Mouse (Mus musculus) cerebellum, adult 2 months (tissue): ENCODE results near the gene Wdr27. TPM values are rescaled to one million over a fixed set of nuclear protein-coding genes. Genes with fewer than 3 reads are reported as not detected.
"Not testable (repeated sequence)": the region's sequence is repeated elsewhere in the genome, so short reads cannot be mapped to it uniquely, and the experiment has no call there.

Experiments used
- DNase-seq, 2 experiments: peaks; one replicate each; pipeline ENCODE4 v3.0.0; 2021
- H3K27ac ChIP-seq: fragments of 200-500 bp; 2 replicates; pipeline ENCODE4 v1.5.1; 2012; ENCODE audit warnings: low read length, control low read depth, inconsistent platforms; ENCODE audit not compliant: insufficient read depth
- H3K27me3 ChIP-seq: fragments of 200-500 bp; 2 replicates; pipeline ENCODE4 v1.6.1; 2012; ENCODE audit warnings: inconsistent platforms, mild to moderate bottlenecking, low read length, moderate library complexity; ENCODE audit not compliant: control insufficient read depth, insufficient read depth
- H3K4me1 ChIP-seq: fragments of 200-500 bp; 2 replicates; pipeline ENCODE4 v1.6.1; 2011; ENCODE audit warnings: low read length; ENCODE audit not compliant: control insufficient read depth, insufficient read depth
- H3K4me3 ChIP-seq: fragments of 200-500 bp; replicated peaks from 2 replicates; pipeline ENCODE3; 2011; ENCODE audit warnings: mild to moderate bottlenecking, low read depth, low read length, control low read depth; ENCODE audit not compliant: insufficient read depth
- CTCF ChIP-seq: fragments of 200-500 bp; IDR thresholded peaks from 2 replicates; pipeline ENCODE4 v1.5.1; 2011; ENCODE audit warnings: low read depth, mild to moderate bottlenecking, control low read depth, low read length, moderate library complexity, borderline replicate concordance; ENCODE audit not compliant: insufficient read depth
- POLR2A ChIP-seq: fragments of 200-500 bp; IDR thresholded peaks from 2 replicates; pipeline ENCODE4 v1.6.1; 2011; ENCODE audit warnings: low read length, control low read depth, borderline replicate concordance; ENCODE audit not compliant: insufficient read depth
- WGBS: fragments of 180-500 bp; shearing (Covaris S2); methylation state at CpG from one replicate; pipeline ENCODE4 v1.1.7; 2018; 5-methylcytosine and 5-hydroxymethylcytosine counted together
- polyA plus RNA-seq: library from polyadenylated mRNA; depleted of rRNA; stranded (reverse); fragments of >200 nt; gene quantifications from 2 replicates; pipeline ENCODE4 v1.2.3, GENCODE M21; 2012

The Wdr27 gene
- polyA plus RNA-seq, 1 experiment: 4.0 TPM

GRCm38 (mm10) chr17:14960520-14960919 is 17.6 kb upstream of the Wdr27 start:
- Histone ChIP-seq H3K4me1 (peaks cover 3% of the 10 kb centered on the region), H3K27me3 (no peaks in the 10 kb centered on the region; the same call in 1 of the 2 replicates), H3K27ac (no peak overlapping the region), H3K4me3 (peak overlapping the region; percentile 61)
- DNase-seq: peak; percentile 32 to 33
- under 1% methylated on average over 19 of the region's 23 CpGs for WGBS
- TF ChIP-seq CTCF: no peak
- no peak for TF ChIP-seq POLR2A

GRCm38 (mm10) chr17:14959979-14960378 is 17.0 kb upstream of the Wdr27 start:
- 10% methylated on average over 3 of the region's 3 CpGs for WGBS
- Histone ChIP-seq H3K27ac (no peak overlapping the region), H3K4me3 (peak overlapping the region; percentile 61), H3K27me3 (no peaks in the 10 kb centered on the region; the same call in 1 of the 2 replicates), H3K4me1 (peaks cover 3% of the 10 kb centered on the region)
- no peak for DNase-seq
- no peak for TF ChIP-seq POLR2A
- no peak for TF ChIP-seq CTCF

- no peak for TF ChIP-seq CTCF
- TF ChIP-seq POLR2A: no peak
- no peaks in the 10 kb centered on the region; the same call in 1 of the 2 replicates for H3K27me3 ChIP-seq
- peaks cover 3% of the 10 kb centered on the region for H3K4me1 ChIP-seq
- H3K4me3 ChIP-seq: no peak overlapping the region
- no peak for DNase-seq
- WGBS: 88% methylated on average over 5 of the region's 5 CpGs
- no peak overlapping the region for H3K27ac ChIP-seq
Observed at GRCm38 (mm10) chr17:14958686-14959327, 15.8 kb upstream of the Wdr27 start.

- Histone ChIP-seq H3K4me1 (no peaks in the 10 kb centered on the region), H3K27ac (no peak overlapping the region), H3K4me3 (no peak overlapping the region), H3K27me3 (no peaks in the 10 kb centered on the region)
- DNase-seq: no peak
- 86% methylated on average over 8 of the region's 8 CpGs for WGBS
- no peak for TF ChIP-seq POLR2A
Observed at GRCm38 (mm10) chr17:14953452-14953851, 10.5 kb upstream of the Wdr27 start.

- WGBS: 83% methylated on average over 7 of the region's 7 CpGs
- TF ChIP-seq POLR2A: no peak
- no peak for TF ChIP-seq CTCF
- H3K4me3 ChIP-seq: no peak overlapping the region
- no peak for DNase-seq
- no peaks in the 10 kb centered on the region for H3K4me1 ChIP-seq
- no peaks in the 10 kb centered on the region for H3K27me3 ChIP-seq
- no peak overlapping the region for H3K27ac ChIP-seq
Observed at GRCm38 (mm10) chr17:14949161-14949827, 6.3 kb upstream of the Wdr27 start.

- no peak overlapping the region for H3K4me3 ChIP-seq
- 84% methylated on average over 1 of the region's 1 CpGs for WGBS
- no peak overlapping the region for H3K27ac ChIP-seq
- TF ChIP-seq POLR2A: no peak
- no peak for TF ChIP-seq CTCF
- no peaks in the 10 kb centered on the region for H3K27me3 ChIP-seq
- DNase-seq: no peak
- no peaks in the 10 kb centered on the region; the same call in 1 of the 2 replicates for H3K4me1 ChIP-seq
Observed at GRCm38 (mm10) chr17:14944551-14944950, 1.6 kb upstream of the Wdr27 start.

- DNase-seq: no peak
- H3K27me3 ChIP-seq: no peaks in the 10 kb centered on the region
- no peaks in the 10 kb centered on the region; the same call in 1 of the 2 replicates for H3K4me1 ChIP-seq
- H3K4me3 ChIP-seq: peak overlapping the region; percentile 84
- 16% methylated on average over 16 of the region's 16 CpGs for WGBS
- no peak overlapping the region for H3K27ac ChIP-seq
- TF ChIP-seq CTCF: no peak
- no peak for TF ChIP-seq POLR2A
Observed at GRCm38 (mm10) chr17:14943729-14944059, 736 bp upstream of the Wdr27 start.

GRCm38 (mm10) chr17:14942181-14942580 is 777 bp downstream of the Wdr27 start:
- not testable (repeated sequence) for H3K27ac ChIP-seq, H3K4me1 ChIP-seq, H3K27me3 ChIP-seq
- 37% methylated on average over 6 of the region's 6 CpGs for WGBS
- DNase-seq: peak; percentile 12 to 16
- peak overlapping the region; percentile 43 for H3K4me3 ChIP-seq
